Mouse (Mus musculus): ENCODE results near the gene Cuedc2.

DNA sequence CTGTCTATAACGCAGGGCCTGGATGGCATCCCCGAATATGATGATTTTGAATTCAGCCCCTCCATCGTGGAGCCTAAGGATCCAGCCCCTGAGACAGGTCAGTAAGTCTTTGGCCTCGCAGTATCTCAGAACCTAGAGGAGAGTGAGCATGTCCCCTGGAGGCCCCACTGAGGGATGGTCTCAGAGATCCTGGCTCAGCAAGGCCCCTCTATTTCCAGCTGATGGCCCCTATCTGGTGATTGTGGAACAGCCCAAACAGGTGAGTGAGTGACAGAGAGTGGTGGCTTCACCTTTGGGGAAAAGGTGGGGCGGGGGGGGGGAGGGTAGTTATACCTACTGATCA, 32.3 kb downstream of the Cuedc2 start:
- TF ChIP-seq POLR2A (IDR thresholded peaks at IDR 0.05; ENCODE audit: control insufficient read depth in 1 of 2, insufficient read depth in 1 of 2, low read depth in 1 of 2, low read length in 2 of 2, poor library complexity in 1 of 2) = no peak
- no peak for TF ChIP-seq HCFC1 (IDR thresholded peaks at IDR 0.05; ENCODE audit: low read depth, low read length)
- no peak for TF ChIP-seq ELF1 (IDR thresholded peaks at IDR 0.05; ENCODE audit: low read depth, low read length)
- TF ChIP-seq POLR2AphosphoS2 (IDR thresholded peaks at IDR 0.05; ENCODE audit: low read length) = no peak
- 0 out of 2 replicates have a peak, but pooled peaks have one; percentile 0 for TF ChIP-seq SMC3 (IDR thresholded peaks at IDR 0.05; ENCODE audit: low read depth, low read length)
- no peak for TF ChIP-seq USF2 (IDR thresholded peaks at IDR 0.05; ENCODE audit: borderline replicate concordance in 1 of 2, insufficient read depth in 1 of 2, low read depth in 1 of 2, low read length in 2 of 2)
- no peak for TF ChIP-seq EP300 (IDR thresholded peaks at IDR 0.05; ENCODE audit: low read depth in 1 of 2, low read length in 2 of 2)
- no peak for TF ChIP-seq CTCF (IDR thresholded peaks at IDR 0.05 in 2 of 3, conservative IDR thresholded peaks at IDR 0.05 in 1 of 3; ENCODE audit: control insufficient read depth in 1 of 3, insufficient read depth in 1 of 3, low read depth in 2 of 3, low read length in 3 of 3, poor library complexity in 1 of 3, severe bottlenecking in 1 of 3)
- TF ChIP-seq MAX (IDR thresholded peaks at IDR 0.05; ENCODE audit: low read length) = no peak
- no peak for TF ChIP-seq GATA1 (IDR thresholded peaks at IDR 0.05; ENCODE audit: low read depth, low read length)
- no peak for TF ChIP-seq CHD2 (IDR thresholded peaks at IDR 0.05; ENCODE audit: low read length)
- TF ChIP-seq RCOR1 (IDR thresholded peaks at IDR 0.05; ENCODE audit: low read depth, low read length) = no peak

All from MEL (cell line).